Mouse (Mus musculus): ENCODE measurements around the gene Dclk2. TPM values are rescaled to one million over a fixed set of nuclear protein-coding genes. Genes with fewer than 3 reads are reported as not detected.

Gene Dclk2
- polyA plus RNA-seq, 1 experiment, result 48.4 TPM

- TF ChIP-seq CTCF (IDR thresholded peaks at IDR 0.05; ENCODE audit: extremely low read depth, insufficient read depth, low read length) (peak; percentile 23; the same call in 1 of the 2 replicates), POLR2A (IDR thresholded peaks at IDR 0.05; ENCODE audit: extremely low read depth, insufficient read depth, low read length) (no peak)
- no peak overlapping the region for H3K27ac ChIP-seq (ENCODE audit: insufficient read depth, low read length)
- H3K4me3 ChIP-seq (ENCODE audit: insufficient read depth, low read length), result no peak overlapping the region
- peaks cover 2% of the 10 kb centered on the region for H3K4me1 ChIP-seq (ENCODE audit: control insufficient read depth, insufficient read depth, low read length)
Measured at GRCm38 (mm10) chr3:86779704-86780103, 140.9 kb downstream of the Dclk2 start.

- no peak for TF ChIP-seq CTCF (IDR thresholded peaks at IDR 0.05; ENCODE audit: extremely low read depth, insufficient read depth, low read length)
- no peak for TF ChIP-seq POLR2A (IDR thresholded peaks at IDR 0.05; ENCODE audit: extremely low read depth, insufficient read depth, low read length)
- Histone ChIP-seq H3K27ac (ENCODE audit: insufficient read depth, low read length) (0 out of 2 replicates have a peak overlapping the region, but pooled peaks have one; percentile 58), H3K4me1 (ENCODE audit: control insufficient read depth, insufficient read depth, low read length) (peaks cover 2% of the 10 kb centered on the region), H3K4me3 (ENCODE audit: insufficient read depth, low read length) (no peak overlapping the region)
Measured at GRCm38 (mm10) chr3:86775444-86775828, 145.2 kb downstream of the Dclk2 start.

GRCm38 (mm10) chr3:86774566-86775443 lies 145.8 kb downstream of the Dclk2 start:
- peak overlapping the region; percentile 58 for H3K27ac ChIP-seq (ENCODE audit: insufficient read depth, low read length)
- TF ChIP-seq POLR2A (IDR thresholded peaks at IDR 0.05; ENCODE audit: extremely low read depth, insufficient read depth, low read length) (no peak), CTCF (IDR thresholded peaks at IDR 0.05; ENCODE audit: extremely low read depth, insufficient read depth, low read length) (no peak)
- no peak overlapping the region for H3K4me3 ChIP-seq (ENCODE audit: insufficient read depth, low read length)
- H3K4me1 ChIP-seq (ENCODE audit: control insufficient read depth, insufficient read depth, low read length), result peaks cover 2% of the 10 kb centered on the region

- Histone ChIP-seq H3K4me3 (ENCODE audit: insufficient read depth, low read length) (no peak overlapping the region), H3K4me1 (ENCODE audit: control insufficient read depth, insufficient read depth, low read length) (no peaks in the 10 kb centered on the region), H3K27ac (ENCODE audit: insufficient read depth, low read length) (no peak overlapping the region)
- TF ChIP-seq CTCF (IDR thresholded peaks at IDR 0.05; ENCODE audit: extremely low read depth, insufficient read depth, low read length) (no peak), POLR2A (IDR thresholded peaks at IDR 0.05; ENCODE audit: extremely low read depth, insufficient read depth, low read length) (no peak)
Measured at GRCm38 (mm10) chr3:86768969-86769368, 151.7 kb downstream of the Dclk2 start.

- Histone ChIP-seq H3K4me3 (ENCODE audit: insufficient read depth, low read length) (no peak overlapping the region), H3K27ac (ENCODE audit: insufficient read depth, low read length) (no peak overlapping the region), H3K4me1 (ENCODE audit: control insufficient read depth, insufficient read depth, low read length) (no peaks in the 10 kb centered on the region)
- no peak for TF ChIP-seq POLR2A (IDR thresholded peaks at IDR 0.05; ENCODE audit: extremely low read depth, insufficient read depth, low read length)
- TF ChIP-seq CTCF (IDR thresholded peaks at IDR 0.05; ENCODE audit: extremely low read depth, insufficient read depth, low read length), result no peak
Measured at GRCm38 (mm10) chr3:86768553-86768952, 152.1 kb downstream of the Dclk2 start.

GRCm38 (mm10) chr3:86762456-86762855 lies 158.2 kb downstream of the Dclk2 start:
- TF ChIP-seq POLR2A (IDR thresholded peaks at IDR 0.05; ENCODE audit: extremely low read depth, insufficient read depth, low read length), result no peak
- no peak for TF ChIP-seq CTCF (IDR thresholded peaks at IDR 0.05; ENCODE audit: extremely low read depth, insufficient read depth, low read length)
- no peak overlapping the region for H3K4me3 ChIP-seq (ENCODE audit: insufficient read depth, low read length)
- no peaks in the 10 kb centered on the region for H3K4me1 ChIP-seq (ENCODE audit: control insufficient read depth, insufficient read depth, low read length)
- H3K27ac ChIP-seq (ENCODE audit: insufficient read depth, low read length), result no peak overlapping the region

GRCm38 (mm10) chr3:86762036-86762415 lies 158.6 kb downstream of the Dclk2 start:
- Histone ChIP-seq H3K4me1 (ENCODE audit: control insufficient read depth, insufficient read depth, low read length) (no peaks in the 10 kb centered on the region), H3K4me3 (ENCODE audit: insufficient read depth, low read length) (no peak overlapping the region), H3K27ac (ENCODE audit: insufficient read depth, low read length) (no peak overlapping the region)
- no peak for TF ChIP-seq POLR2A (IDR thresholded peaks at IDR 0.05; ENCODE audit: extremely low read depth, insufficient read depth, low read length)

- TF ChIP-seq CTCF (IDR thresholded peaks at IDR 0.05; ENCODE audit: extremely low read depth, insufficient read depth, low read length) (peak; percentile 82), POLR2A (IDR thresholded peaks at IDR 0.05; ENCODE audit: extremely low read depth, insufficient read depth, low read length) (no peak)
- no peak overlapping the region for H3K4me3 ChIP-seq (ENCODE audit: insufficient read depth, low read length)
- H3K4me1 ChIP-seq (ENCODE audit: control insufficient read depth, insufficient read depth, low read length), result no peaks in the 10 kb centered on the region
- no peak overlapping the region for H3K27ac ChIP-seq (ENCODE audit: insufficient read depth, low read length)
Measured at GRCm38 (mm10) chr3:86761095-86762035, 159.3 kb downstream of the Dclk2 start.

GRCm38 (mm10) chr3:86760474-86760873 lies 160.2 kb downstream of the Dclk2 start:
- Histone ChIP-seq H3K4me1 (ENCODE audit: control insufficient read depth, insufficient read depth, low read length) (no peaks in the 10 kb centered on the region), H3K4me3 (ENCODE audit: insufficient read depth, low read length) (no peak overlapping the region), H3K27ac (ENCODE audit: insufficient read depth, low read length) (no peak overlapping the region)
- TF ChIP-seq POLR2A (IDR thresholded peaks at IDR 0.05; ENCODE audit: extremely low read depth, insufficient read depth, low read length) (no peak), CTCF (IDR thresholded peaks at IDR 0.05; ENCODE audit: extremely low read depth, insufficient read depth, low read length) (no peak)

Data from cortical plate, adult 2 months (tissue).